Mouse (Mus musculus): ENCODE data around the gene Lrrc66.

Gene Lrrc66

GRCm38 (mm10) chr5:73632291-73632690 is at the start of gene Lrrc66:
Gene Lrrc66 (minus strand): TSS chr5:73632526.
- DNase-seq, result no peak

- no peak for DNase-seq
Measured at GRCm38 (mm10) chr5:73676626-73677025, 44.3 kb upstream of the Lrrc66 start.

GRCm38 (mm10) chr5:73675604-73676003 is 43.3 kb upstream of the Lrrc66 start:
- no peak for DNase-seq

GRCm38 (mm10) chr5:73669386-73669785 is 37.1 kb upstream of the Lrrc66 start:
- no peak for DNase-seq

GRCm38 (mm10) chr5:73667877-73668276 is 35.6 kb upstream of the Lrrc66 start:
- no peak for DNase-seq

- no peak for DNase-seq
Measured at GRCm38 (mm10) chr5:73666695-73667094, 34.4 kb upstream of the Lrrc66 start.

- DNase-seq, result peak; percentile 55
Measured at GRCm38 (mm10) chr5:73651855-73652201, 19.5 kb upstream of the Lrrc66 start.

- peak; percentile 61 for DNase-seq
Measured at GRCm38 (mm10) chr5:73651061-73651854, 18.9 kb upstream of the Lrrc66 start, which contains the start of gene Spata18. Gene Spata18 (plus strand): TSS chr5:73651379.

- DNase-seq, result peak; percentile 37
Measured at GRCm38 (mm10) chr5:73650365-73650964, 18.1 kb upstream of the Lrrc66 start.

GRCm38 (mm10) chr5:73647261-73647900 is 15.1 kb upstream of the Lrrc66 start, which contains the start of gene Sgcb:
Gene Sgcb (minus strand): TSS chr5:73647790.
- peak; percentile 90 for DNase-seq

- DNase-seq, result peak; percentile 52
Measured at GRCm38 (mm10) chr5:73642091-73642490, 9.8 kb upstream of the Lrrc66 start.

GRCm38 (mm10) chr5:73641058-73641457 is 8.7 kb upstream of the Lrrc66 start:
- no peak for DNase-seq

- peak; percentile 78 for DNase-seq
Measured at GRCm38 (mm10) chr5:73637337-73638107, 5.2 kb upstream of the Lrrc66 start.

GRCm38 (mm10) chr5:73633141-73633540 is 815 bp upstream of the Lrrc66 start:
- peak; percentile 80 for DNase-seq

GRCm38 (mm10) chr5:73631001-73631558 is 1.2 kb downstream of the Lrrc66 start:
- no peak for DNase-seq

GRCm38 (mm10) chr5:73630141-73630540 is 2.2 kb downstream of the Lrrc66 start:
- DNase-seq, result no peak

- no peak for DNase-seq
Measured at GRCm38 (mm10) chr5:73627991-73628390, 4.3 kb downstream of the Lrrc66 start.

GRCm38 (mm10) chr5:73627559-73627958 is 4.8 kb downstream of the Lrrc66 start:
- no peak for DNase-seq

- no peak for DNase-seq
Measured at GRCm38 (mm10) chr5:73626842-73627241, 5.5 kb downstream of the Lrrc66 start.

- no peak for DNase-seq
Measured at GRCm38 (mm10) chr5:73625505-73625904, 6.8 kb downstream of the Lrrc66 start.

GRCm38 (mm10) chr5:73618969-73619368 is 13.4 kb downstream of the Lrrc66 start:
- no peak for DNase-seq

- DNase-seq, result no peak
Measured at GRCm38 (mm10) chr5:73615211-73615610, 17.1 kb downstream of the Lrrc66 start.

GRCm38 (mm10) chr5:73613296-73613695 is 19.0 kb downstream of the Lrrc66 start:
- no peak for DNase-seq
